Mouse (Mus musculus): ENCODE data around the gene Hivep3. TPM values are rescaled to one million over a fixed set of nuclear protein-coding genes. Genes with fewer than 3 reads are reported as not detected.

Hivep3 gene
- polyA plus RNA-seq, 1 experiment, result 1.7 TPM

DNA sequence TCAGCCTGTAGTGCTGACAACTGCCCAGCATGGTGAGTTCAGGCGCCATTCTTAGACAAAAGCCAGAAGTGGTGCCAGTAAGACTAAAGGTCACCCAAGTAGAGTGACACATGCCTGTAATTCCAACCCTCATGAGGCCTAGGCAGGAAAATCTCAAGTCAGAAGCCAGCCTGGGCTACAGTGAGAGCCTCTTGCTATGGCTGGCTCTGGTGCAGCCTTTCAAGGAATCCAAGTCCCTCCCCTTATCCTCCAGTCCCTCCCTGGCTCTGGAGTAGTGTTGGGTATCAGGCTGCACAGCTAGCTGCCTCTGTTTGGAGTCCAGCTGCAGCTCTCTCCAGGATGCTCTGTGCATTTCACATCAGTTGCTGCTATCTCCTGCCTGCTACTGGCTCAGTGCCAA, 408.2 kb downstream of the Hivep3 start:
- Histone ChIP-seq H3K27ac (ENCODE audit: control insufficient read depth, insufficient read depth, low read depth, low read length) (no peak overlapping the region), H3K4me3 (ENCODE audit: control insufficient read depth, low read depth, low read length) (no peak overlapping the region), H3K36me3 (ENCODE audit: control insufficient read depth, insufficient read depth, low read length) (no peaks in the 10 kb centered on the region), H3K27me3 (ENCODE audit: control insufficient read depth, insufficient read depth, low read length) (no peaks in the 10 kb centered on the region), H3K4me1 (ENCODE audit: control insufficient read depth, insufficient read depth, low read length) (no peaks in the 10 kb centered on the region)
- TF ChIP-seq POLR2A (IDR thresholded peaks at IDR 0.05; ENCODE audit: control insufficient read depth, low read depth, low read length), result no peak
- no peak for TF ChIP-seq CTCF (IDR thresholded peaks at IDR 0.05; ENCODE audit: control insufficient read depth, insufficient read depth, insufficient replicate concordance, low read depth, low read length)

- Histone ChIP-seq H3K4me1 (ENCODE audit: control insufficient read depth, insufficient read depth, low read length) (no peaks in the 10 kb centered on the region), H3K27me3 (ENCODE audit: control insufficient read depth, insufficient read depth, low read length) (no peaks in the 10 kb centered on the region), H3K4me3 (ENCODE audit: control insufficient read depth, low read depth, low read length) (no peak overlapping the region), H3K27ac (ENCODE audit: control insufficient read depth, insufficient read depth, low read depth, low read length) (no peak overlapping the region), H3K36me3 (ENCODE audit: control insufficient read depth, insufficient read depth, low read length) (no peaks in the 10 kb centered on the region)
- TF ChIP-seq POLR2A (IDR thresholded peaks at IDR 0.05; ENCODE audit: control insufficient read depth, low read depth, low read length) (no peak), CTCF (IDR thresholded peaks at IDR 0.05; ENCODE audit: control insufficient read depth, insufficient read depth, insufficient replicate concordance, low read depth, low read length) (no peak)
Measured at GRCm38 (mm10) chr4:120142905-120143304, 409.3 kb downstream of the Hivep3 start.

- peaks cover 8% of the 10 kb centered on the region for H3K4me1 ChIP-seq (ENCODE audit: control insufficient read depth, insufficient read depth, low read length)
- TF ChIP-seq CTCF (IDR thresholded peaks at IDR 0.05; ENCODE audit: control insufficient read depth, insufficient read depth, insufficient replicate concordance, low read depth, low read length) (no peak), POLR2A (IDR thresholded peaks at IDR 0.05; ENCODE audit: control insufficient read depth, low read depth, low read length) (no peak)
- no peaks in the 10 kb centered on the region for H3K36me3 ChIP-seq (ENCODE audit: control insufficient read depth, insufficient read depth, low read length)
- no peaks in the 10 kb centered on the region; the same call in 1 of the 2 replicates for H3K27me3 ChIP-seq (ENCODE audit: control insufficient read depth, insufficient read depth, low read length)
- H3K27ac ChIP-seq (ENCODE audit: control insufficient read depth, insufficient read depth, low read depth, low read length), result no peak overlapping the region
- no peak overlapping the region for H3K4me3 ChIP-seq (ENCODE audit: control insufficient read depth, low read depth, low read length)
Measured at GRCm38 (mm10) chr4:120144343-120144742, 410.8 kb downstream of the Hivep3 start.

GRCm38 (mm10) chr4:120145931-120146330, 412.3 kb downstream of the Hivep3 start:
- H3K27ac ChIP-seq (ENCODE audit: control insufficient read depth, insufficient read depth, low read depth, low read length), result no peak overlapping the region
- H3K4me3 ChIP-seq (ENCODE audit: control insufficient read depth, low read depth, low read length), result no peak overlapping the region
- peaks cover 8% of the 10 kb centered on the region for H3K4me1 ChIP-seq (ENCODE audit: control insufficient read depth, insufficient read depth, low read length)
- no peaks in the 10 kb centered on the region; the same call in 1 of the 2 replicates for H3K27me3 ChIP-seq (ENCODE audit: control insufficient read depth, insufficient read depth, low read length)
- H3K36me3 ChIP-seq (ENCODE audit: control insufficient read depth, insufficient read depth, low read length), result no peaks in the 10 kb centered on the region
- TF ChIP-seq CTCF (IDR thresholded peaks at IDR 0.05; ENCODE audit: control insufficient read depth, insufficient read depth, insufficient replicate concordance, low read depth, low read length) (no peak), POLR2A (IDR thresholded peaks at IDR 0.05; ENCODE audit: control insufficient read depth, low read depth, low read length) (no peak)

GRCm38 (mm10) chr4:120148291-120149141, 414.9 kb downstream of the Hivep3 start:
- Histone ChIP-seq H3K4me1 (ENCODE audit: control insufficient read depth, insufficient read depth, low read length) (peaks cover 8% of the 10 kb centered on the region), H3K36me3 (ENCODE audit: control insufficient read depth, insufficient read depth, low read length) (no peaks in the 10 kb centered on the region), H3K27ac (ENCODE audit: control insufficient read depth, insufficient read depth, low read depth, low read length) (no peak overlapping the region), H3K4me3 (ENCODE audit: control insufficient read depth, low read depth, low read length) (peak overlapping the region; percentile 79), H3K27me3 (ENCODE audit: control insufficient read depth, insufficient read depth, low read length) (no peaks in the 10 kb centered on the region; the same call in 1 of the 2 replicates)
- TF ChIP-seq POLR2A (IDR thresholded peaks at IDR 0.05; ENCODE audit: control insufficient read depth, low read depth, low read length), result no peak; the same call in 1 of the 2 replicates
- no peak for TF ChIP-seq CTCF (IDR thresholded peaks at IDR 0.05; ENCODE audit: control insufficient read depth, insufficient read depth, insufficient replicate concordance, low read depth, low read length)

DNA sequence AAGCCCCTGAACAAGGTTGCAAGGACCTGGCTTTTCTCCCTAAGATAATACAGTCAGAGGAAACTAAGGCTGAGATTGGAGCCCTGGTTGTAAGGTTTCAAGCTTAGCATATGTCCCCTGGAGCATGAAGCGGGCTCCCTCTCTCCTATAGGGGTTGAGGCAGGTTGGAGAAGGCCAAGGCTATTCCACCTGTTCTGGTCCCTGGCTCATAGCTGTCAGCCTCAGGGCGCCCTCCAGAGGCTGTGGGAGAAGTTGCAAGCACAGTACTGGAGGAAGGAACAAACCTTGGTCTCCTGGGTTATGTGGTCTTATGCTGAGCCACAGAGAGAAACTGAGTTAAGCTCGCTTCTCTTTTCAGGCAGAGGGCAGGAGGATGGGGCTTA, 415.5 kb downstream of the Hivep3 start:
- H3K4me3 ChIP-seq (ENCODE audit: control insufficient read depth, low read depth, low read length), result peak overlapping the region; percentile 79
- H3K4me1 ChIP-seq (ENCODE audit: control insufficient read depth, insufficient read depth, low read length), result peaks cover 10% of the 10 kb centered on the region
- no peak overlapping the region for H3K27ac ChIP-seq (ENCODE audit: control insufficient read depth, insufficient read depth, low read depth, low read length)
- no peaks in the 10 kb centered on the region; the same call in 1 of the 2 replicates for H3K27me3 ChIP-seq (ENCODE audit: control insufficient read depth, insufficient read depth, low read length)
- TF ChIP-seq CTCF (IDR thresholded peaks at IDR 0.05; ENCODE audit: control insufficient read depth, insufficient read depth, insufficient replicate concordance, low read depth, low read length) (peak; percentile 88), POLR2A (IDR thresholded peaks at IDR 0.05; ENCODE audit: control insufficient read depth, low read depth, low read length) (no peak)
- H3K36me3 ChIP-seq (ENCODE audit: control insufficient read depth, insufficient read depth, low read length), result no peaks in the 10 kb centered on the region

- H3K27ac ChIP-seq (ENCODE audit: control insufficient read depth, insufficient read depth, low read depth, low read length), result no peak overlapping the region
- H3K36me3 ChIP-seq (ENCODE audit: control insufficient read depth, insufficient read depth, low read length), result no peaks in the 10 kb centered on the region
- peaks cover 17% of the 10 kb centered on the region for H3K4me1 ChIP-seq (ENCODE audit: control insufficient read depth, insufficient read depth, low read length)
- TF ChIP-seq POLR2A (IDR thresholded peaks at IDR 0.05; ENCODE audit: control insufficient read depth, low read depth, low read length) (no peak), CTCF (IDR thresholded peaks at IDR 0.05; ENCODE audit: control insufficient read depth, insufficient read depth, insufficient replicate concordance, low read depth, low read length) (no peak)
- H3K27me3 ChIP-seq (ENCODE audit: control insufficient read depth, insufficient read depth, low read length), result no peaks in the 10 kb centered on the region; the same call in 1 of the 2 replicates
- no peak overlapping the region for H3K4me3 ChIP-seq (ENCODE audit: control insufficient read depth, low read depth, low read length)
Measured at GRCm38 (mm10) chr4:120150345-120150920, 416.8 kb downstream of the Hivep3 start.
